Mouse (Mus musculus) adrenal gland, adult 18-20 months (tissue): ENCODE measurements at regions not wholly inside any gene's neighbourhood (a gene's known extent, or its start where the extent isn't known, plus 50 kb on each side); places are given as distances from the start of the nearest gene placed in this dataset.
"Not testable (repeated sequence)": the region's sequence is repeated elsewhere in the genome, so short reads cannot be mapped to it uniquely, and the experiment has no call there.

Source experiments
- DNase-seq, 2 experiments: peaks; one replicate each; pipeline ENCODE4 v3.0.0; 2021 to 2022; ENCODE audit warnings: low spot score in 2 of 2

DNA sequence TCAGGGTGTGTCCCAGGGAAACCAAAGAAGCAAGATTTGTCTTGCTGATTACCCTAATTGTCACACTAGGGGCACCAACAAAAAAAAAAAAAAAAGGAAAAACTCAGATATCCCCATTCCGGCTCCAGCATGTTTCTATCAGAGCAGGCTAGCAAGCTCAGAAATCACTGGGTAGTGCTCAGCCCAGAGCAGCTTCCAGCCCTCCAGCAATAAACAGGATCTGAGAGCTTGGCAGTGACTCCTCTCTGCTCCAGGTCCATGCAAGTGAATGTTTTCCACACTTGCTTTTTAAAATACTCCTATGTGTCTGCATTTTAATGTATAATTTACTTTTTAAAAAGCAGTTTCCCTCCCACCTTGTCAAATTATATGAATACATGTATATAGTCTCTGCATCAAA lies 290.8 kb downstream of the Car8 start:
- no peak for DNase-seq

DNA sequence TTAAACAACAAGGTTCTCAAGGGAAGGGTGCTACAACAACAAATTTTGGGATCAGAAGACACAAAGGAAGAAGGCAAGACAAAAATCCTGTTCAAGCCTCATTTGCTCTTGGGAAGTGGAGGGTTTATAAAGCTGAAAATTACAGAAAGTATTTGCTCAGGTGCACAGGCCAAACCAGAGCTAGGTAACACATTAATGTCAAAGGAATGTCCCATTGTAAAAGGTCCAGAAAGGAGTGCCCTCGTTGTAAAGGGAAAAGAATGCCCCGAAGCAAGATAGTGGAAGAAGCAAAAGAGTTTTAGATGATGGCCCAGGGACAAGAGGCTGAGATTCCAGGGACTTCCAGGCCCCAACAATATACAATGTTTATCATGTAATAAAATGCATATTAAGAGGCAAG lies 317.3 kb downstream of the Car8 start:
- no peak for DNase-seq

GRCm38 (mm10) chr4:7913191-7913590 lies 325.6 kb downstream of the Car8 start:
- DNase-seq, result no peak

DNA sequence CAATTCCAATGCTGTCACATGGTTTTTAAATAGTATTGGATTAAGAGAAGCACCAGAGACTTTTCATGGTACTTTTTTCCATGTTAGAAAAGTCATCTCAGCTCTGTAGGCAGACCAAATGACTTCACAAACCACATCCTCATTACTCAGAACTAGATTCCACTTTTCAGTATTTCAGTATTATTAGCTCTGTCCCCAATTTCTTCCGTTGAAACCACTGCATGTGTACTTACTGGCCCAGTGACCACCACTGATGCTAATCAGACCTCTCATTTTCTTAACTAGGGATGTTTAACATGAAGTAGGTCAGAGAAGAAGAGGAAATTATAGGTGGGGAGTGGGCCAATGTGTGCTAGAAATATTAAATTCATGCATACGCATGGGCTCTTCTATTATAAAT lies 326.2 kb downstream of the Car8 start:
- no peak for DNase-seq

GRCm38 (mm10) chr4:7903130-7903529 lies 335.7 kb downstream of the Car8 start:
- DNase-seq, result no peak

DNA sequence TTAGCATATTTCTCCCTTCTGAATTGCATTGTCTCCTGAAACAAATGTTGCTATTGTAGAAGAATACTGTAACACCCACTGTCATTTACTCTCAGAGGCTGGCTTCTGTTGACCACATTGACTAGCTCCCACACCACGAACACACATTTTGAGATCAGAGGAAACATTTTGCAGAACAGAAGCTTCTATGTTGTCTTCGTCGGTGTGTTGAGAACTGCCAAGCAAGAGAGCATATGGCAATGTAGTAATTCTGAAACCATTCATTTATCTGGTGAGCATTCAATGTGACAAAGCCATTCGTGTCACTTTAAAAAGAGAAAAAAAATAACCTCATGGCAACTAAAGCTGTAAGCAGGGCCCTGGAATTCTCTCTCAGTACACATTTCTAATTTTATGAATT lies 343.9 kb downstream of the Car8 start:
- no peak for DNase-seq

GRCm38 (mm10) chr4:7891128-7891527 lies 347.7 kb downstream of the Car8 start:
- no peak for DNase-seq

GRCm38 (mm10) chr4:7854518-7854917 lies 384.3 kb downstream of the Car8 start:
- DNase-seq, result no peak

- no peak for DNase-seq
These were observed 385.6 kb downstream of the Car8 start for GRCm38 (mm10) chr4:7853121-7853782.

GRCm38 (mm10) chr4:7852006-7852615 lies 386.7 kb downstream of the Car8 start:
- DNase-seq, result no peak

- no peak for DNase-seq
These were observed 391.4 kb downstream of the Car8 start for GRCm38 (mm10) chr4:7847411-7847810.

GRCm38 (mm10) chr4:7829126-7829525 lies 409.7 kb downstream of the Car8 start:
- DNase-seq, result no peak

- DNase-seq, result no peak
These were observed 419.0 kb downstream of the Car8 start for GRCm38 (mm10) chr4:7819847-7820246.

DNA sequence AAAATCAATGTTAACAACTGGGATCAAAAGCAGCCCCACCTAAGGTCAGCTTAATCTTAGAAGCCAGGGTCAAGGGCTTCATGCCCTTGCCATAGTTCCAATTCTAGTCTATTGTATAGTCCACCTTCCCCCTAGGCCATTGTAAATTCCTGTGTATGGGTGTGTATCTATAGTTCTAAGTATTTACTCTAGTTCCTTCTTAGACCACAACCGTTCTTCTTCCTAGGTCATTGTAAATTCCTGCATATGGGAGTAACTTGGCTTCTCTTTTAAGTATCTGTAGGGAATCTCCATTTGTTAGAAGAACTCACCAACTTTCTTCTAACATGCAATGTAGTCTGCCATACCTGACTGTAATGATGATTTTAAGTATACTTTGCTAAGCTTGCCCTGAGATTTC lies 461.1 kb downstream of the Car8 start:
- not testable (repeated sequence) for DNase-seq

- DNase-seq, result no peak
These were observed 483.4 kb downstream of the Car8 start for GRCm38 (mm10) chr4:7755473-7755872.

DNA sequence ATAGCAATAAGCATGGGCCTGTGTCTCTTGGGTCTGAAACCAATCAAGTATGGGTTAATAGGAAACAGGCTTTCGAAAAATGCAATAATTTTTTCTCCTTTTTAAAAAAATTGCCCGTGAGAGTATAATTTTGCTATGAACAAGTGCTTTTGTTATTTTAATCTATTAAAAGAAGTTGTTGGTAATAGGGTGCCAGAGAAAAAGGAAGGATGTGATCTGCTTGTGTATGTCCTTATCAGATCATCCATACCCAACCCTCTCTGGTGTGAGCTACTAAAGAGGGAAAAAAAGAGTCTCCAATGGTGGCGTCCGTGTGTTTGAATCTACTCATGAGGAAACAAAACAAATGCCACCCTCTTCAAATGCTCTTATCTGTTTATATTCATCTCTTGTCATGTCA lies 484.9 kb downstream of the Car8 start:
- DNase-seq, result no peak

DNA sequence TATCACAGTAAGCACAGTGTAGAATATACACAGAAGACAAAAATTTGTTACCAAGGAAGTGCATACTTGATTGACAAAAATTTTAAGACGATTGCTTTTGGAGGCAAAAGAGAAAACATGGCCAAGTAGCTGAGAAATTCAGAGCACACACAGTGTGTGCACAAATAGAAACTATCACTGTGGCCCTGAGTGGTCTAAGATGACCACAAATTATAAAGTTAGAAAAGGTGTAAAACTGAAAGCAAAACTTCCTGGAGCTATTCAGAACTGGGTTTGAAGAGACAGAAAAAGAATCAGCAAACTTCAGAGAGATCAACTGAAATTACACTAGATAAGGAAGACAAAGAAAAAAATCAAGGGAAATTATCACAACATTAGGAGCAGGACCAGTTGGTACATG lies 487.6 kb downstream of the Car8 start:
- DNase-seq, result no peak

- no peak for DNase-seq
These were observed 515.9 kb downstream of the Car8 start for GRCm38 (mm10) chr4:7722893-7723292.

- no peak for DNase-seq
These were observed 550.3 kb downstream of the Car8 start for GRCm38 (mm10) chr4:7688516-7688915.

- DNase-seq, result no peak
These were observed 551.6 kb downstream of the Car8 start for GRCm38 (mm10) chr4:7687231-7687630.

- DNase-seq, result no peak
These were observed 568.1 kb downstream of the Car8 start for GRCm38 (mm10) chr4:7670795-7671105.

DNA sequence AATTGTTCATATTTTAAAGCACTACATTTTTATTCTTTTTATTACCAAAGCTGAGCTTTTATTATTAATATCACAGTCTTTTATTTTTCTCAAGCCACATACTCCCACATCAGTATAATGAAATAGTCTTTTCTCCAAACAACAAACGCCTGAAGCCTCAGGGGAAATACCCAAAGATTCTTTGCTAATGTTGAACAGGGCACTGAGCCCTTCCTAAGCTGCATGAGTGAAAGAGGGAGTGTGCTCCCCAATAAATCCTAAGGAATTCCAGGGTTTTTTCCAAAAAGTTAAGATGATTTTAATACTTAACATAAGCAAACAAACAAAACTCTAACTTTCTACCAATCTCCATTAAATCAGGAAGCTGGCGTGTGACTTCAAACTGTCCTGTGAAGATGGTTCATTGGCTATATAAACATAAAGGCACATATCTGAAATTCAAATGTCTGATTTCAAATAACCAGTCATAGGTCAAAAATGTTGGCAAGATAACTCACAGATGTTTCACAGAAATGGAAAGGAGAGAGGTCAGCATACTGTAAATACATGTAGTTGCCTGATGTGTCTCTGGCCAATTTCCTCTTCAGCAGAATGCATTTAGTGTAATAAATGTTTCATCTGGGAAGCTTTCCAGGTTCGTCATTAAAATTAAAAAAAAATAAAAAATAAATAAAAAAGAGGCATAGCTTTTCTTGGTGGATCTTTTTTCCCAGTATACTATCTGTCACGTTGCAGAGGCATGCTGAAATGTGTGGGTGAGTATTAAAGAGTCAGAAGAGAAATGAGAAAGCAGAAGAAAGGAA lies 568.6 kb downstream of the Car8 start:
- DNase-seq, result no peak
